Mouse (Mus musculus) E14TG2a.4 (cell line): Measurements from ENCODE around the gene Ak4.

ENCODE experiments used
- H3K27me3 ChIP-seq: 2 replicates; pipeline ENCODE4 v1.6.1; 2014; ENCODE audit warnings: low read length, control low read depth; ENCODE audit not compliant: insufficient read depth
- H3K36me3 ChIP-seq: 2 replicates; pipeline ENCODE4 v1.6.1; 2014; ENCODE audit warnings: low read length, control low read depth; ENCODE audit not compliant: insufficient read depth
- H3K4me1 ChIP-seq: replicated peaks from 2 replicates; pipeline ENCODE4 v1.6.1; 2014; ENCODE audit warnings: low read depth, low read length, control low read depth
- H3K4me3 ChIP-seq: replicated peaks from 2 replicates; pipeline ENCODE4 v1.5.1; 2014; ENCODE audit warnings: mild to moderate bottlenecking, low read length
- H3K9me3 ChIP-seq: 2 replicates; pipeline ENCODE4 v1.6.1; 2014; ENCODE audit warnings: low read length, control low read depth
- CTCF ChIP-seq: conservative IDR thresholded peaks from 2 replicates; pipeline ENCODE4 v1.5.1; 2014; ENCODE audit warnings: low read length
- NANOG ChIP-seq: IDR thresholded peaks from 2 replicates; pipeline ENCODE4 v1.6.1; 2014; ENCODE audit warnings: borderline replicate concordance, low read length, mixed read lengths
- POU5F1 ChIP-seq: IDR thresholded peaks from 2 replicates; pipeline ENCODE4 v1.6.1; 2014; ENCODE audit warnings: low read length, borderline replicate concordance

Ak4 gene

GRCm38 (mm10) chr4:101426566-101426965 lies 7.5 kb downstream of the Ak4 start:
- peaks cover 50% of the 10 kb centered on the region for H3K4me1 ChIP-seq
- 0 out of 2 replicates have a peak, but pooled peaks cover 4% of the 10 kb centered on the region for H3K27me3 ChIP-seq
- no peaks in the 10 kb centered on the region for H3K9me3 ChIP-seq
- H3K36me3 ChIP-seq: peaks cover 58% of the 10 kb centered on the region
- H3K4me3 ChIP-seq: no peak overlapping the region
- TF ChIP-seq CTCF (no peak), POU5F1 (no peak), NANOG (no peak)

- peaks cover 62% of the 10 kb centered on the region for H3K36me3 ChIP-seq
- H3K27me3 ChIP-seq: no peaks in the 10 kb centered on the region
- no peak overlapping the region for H3K4me3 ChIP-seq
- TF ChIP-seq POU5F1 (no peak), CTCF (no peak), NANOG (no peak)
- H3K4me1 ChIP-seq: peaks cover 41% of the 10 kb centered on the region
- H3K9me3 ChIP-seq: no peaks in the 10 kb centered on the region
Measured at GRCm38 (mm10) chr4:101427886-101428680, 9.0 kb downstream of the Ak4 start.

- Histone ChIP-seq H3K9me3 (no peaks in the 10 kb centered on the region), H3K4me3 (no peak overlapping the region), H3K27me3 (no peaks in the 10 kb centered on the region), H3K36me3 (peaks cover 62% of the 10 kb centered on the region), H3K4me1 (peaks cover 40% of the 10 kb centered on the region)
- no peak for TF ChIP-seq CTCF
- no peak for TF ChIP-seq NANOG
- TF ChIP-seq POU5F1: no peak
Measured at GRCm38 (mm10) chr4:101429073-101429472, 10.0 kb downstream of the Ak4 start.

GRCm38 (mm10) chr4:101430000-101430399 lies 10.9 kb downstream of the Ak4 start:
- Histone ChIP-seq H3K9me3 (no peaks in the 10 kb centered on the region), H3K27me3 (no peaks in the 10 kb centered on the region), H3K36me3 (peaks cover 59% of the 10 kb centered on the region), H3K4me1 (peaks cover 39% of the 10 kb centered on the region), H3K4me3 (no peak overlapping the region)
- TF ChIP-seq POU5F1: no peak
- no peak for TF ChIP-seq NANOG
- no peak for TF ChIP-seq CTCF

GRCm38 (mm10) chr4:101436761-101437512 lies 17.9 kb downstream of the Ak4 start:
- no peaks in the 10 kb centered on the region for H3K27me3 ChIP-seq
- H3K4me1 ChIP-seq: peaks cover 48% of the 10 kb centered on the region
- no peak for TF ChIP-seq CTCF
- TF ChIP-seq NANOG: no peak
- TF ChIP-seq POU5F1: no peak
- peaks cover 28% of the 10 kb centered on the region for H3K36me3 ChIP-seq
- no peaks in the 10 kb centered on the region for H3K9me3 ChIP-seq
- no peak overlapping the region for H3K4me3 ChIP-seq

GRCm38 (mm10) chr4:101438271-101438670 lies 19.2 kb downstream of the Ak4 start:
- Histone ChIP-seq H3K9me3 (no peaks in the 10 kb centered on the region), H3K36me3 (peaks cover 28% of the 10 kb centered on the region), H3K27me3 (no peaks in the 10 kb centered on the region), H3K4me3 (no peak overlapping the region), H3K4me1 (peaks cover 56% of the 10 kb centered on the region)
- no peak for TF ChIP-seq CTCF
- TF ChIP-seq POU5F1: no peak
- no peak for TF ChIP-seq NANOG

- TF ChIP-seq NANOG: no peak
- no peak for TF ChIP-seq CTCF
- no peak for TF ChIP-seq POU5F1
- Histone ChIP-seq H3K27me3 (no peaks in the 10 kb centered on the region), H3K4me1 (peaks cover 65% of the 10 kb centered on the region), H3K9me3 (no peaks in the 10 kb centered on the region), H3K36me3 (peaks cover 23% of the 10 kb centered on the region), H3K4me3 (no peak overlapping the region)
Measured at GRCm38 (mm10) chr4:101439738-101440389, 20.8 kb downstream of the Ak4 start.

GRCm38 (mm10) chr4:101442791-101443190 lies 23.7 kb downstream of the Ak4 start:
- Histone ChIP-seq H3K4me1 (peaks cover 62% of the 10 kb centered on the region), H3K36me3 (peaks cover 44% of the 10 kb centered on the region), H3K9me3 (peaks cover 12% of the 10 kb centered on the region), H3K27me3 (no peaks in the 10 kb centered on the region), H3K4me3 (no peak overlapping the region)
- no peak for TF ChIP-seq POU5F1
- TF ChIP-seq NANOG: no peak
- no peak for TF ChIP-seq CTCF
